Mouse (Mus musculus): Measurements from ENCODE around the gene Il19. TPM values are rescaled to one million over a fixed set of nuclear protein-coding genes. Genes with fewer than 3 reads are reported as not detected.

Il19 gene
- total and polyA plus RNA-seq, 2 experiments from 2014 or later, result 0.21 to 0.37 TPM

DNA sequence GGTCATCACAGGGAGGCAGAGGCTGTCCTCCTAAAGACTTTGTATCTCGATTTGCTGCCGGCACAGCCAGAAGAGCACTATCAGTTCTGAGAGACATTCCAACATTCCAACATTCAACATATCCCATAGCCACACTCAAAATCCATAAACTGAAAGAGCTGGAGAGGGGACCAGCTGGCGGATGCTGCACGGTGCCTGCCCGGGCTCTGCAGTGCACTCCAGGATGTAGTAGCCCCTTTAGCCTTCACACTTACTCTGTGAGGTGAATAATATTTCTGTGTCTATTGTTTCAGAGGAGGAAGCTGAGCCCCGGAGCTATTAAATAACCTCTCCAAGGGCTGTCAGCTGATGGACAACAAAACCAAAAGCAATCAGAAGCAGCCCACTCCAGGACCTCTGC lies 7.0 kb upstream of the Il19 start:
- no peak for DNase-seq (ENCODE audit: low spot score)
- Histone ChIP-seq H3K4me2 (ENCODE audit: low read depth, low read length) (no peak overlapping the region), H3K27me3 (ENCODE audit: insufficient read depth, low read length) (no peaks in the 10 kb centered on the region), H3K4me1 (ENCODE audit: insufficient read depth, low read length) (no peaks in the 10 kb centered on the region), H3K36me3 (ENCODE audit: insufficient read depth, low read length) (no peaks in the 10 kb centered on the region), H3K9me3 (ENCODE audit: low read length) (no peaks in the 10 kb centered on the region), H3K27ac (no peak overlapping the region), H3K4me3 (ENCODE audit: low read length) (no peak overlapping the region), H3K9ac (replicated peaks; ENCODE audit: low read length) (no peak overlapping the region)
- 66% methylated on average over 6 of the region's 6 CpGs for WGBS
- ATAC-seq, result no peak
- TF ChIP-seq CTCF (IDR thresholded peaks at IDR 0.05; ENCODE audit: low read depth), result no peak

DNA sequence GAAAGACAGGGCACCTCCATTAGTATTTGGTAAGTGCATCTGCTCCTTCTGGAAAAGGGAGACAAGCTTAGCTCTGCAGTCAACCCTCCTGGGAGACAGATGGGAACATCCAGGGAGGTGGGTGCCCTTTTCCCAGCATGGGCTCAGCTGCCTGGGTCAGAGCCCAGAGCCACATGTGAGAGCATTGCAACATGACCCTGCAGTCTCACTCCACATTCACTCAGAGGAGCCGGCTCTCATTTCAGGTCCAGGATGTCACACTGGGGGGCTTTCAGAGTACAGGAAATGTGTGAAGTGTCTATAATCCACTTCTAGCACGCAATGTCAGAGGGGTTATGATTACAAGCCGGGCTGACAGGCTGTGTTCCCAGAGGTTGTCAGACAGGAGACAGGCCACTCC lies 1.9 kb upstream of the Il19 start:
- H3K36me3 ChIP-seq (ENCODE audit: insufficient read depth, low read length), result no peaks in the 10 kb centered on the region
- H3K27me3 ChIP-seq (ENCODE audit: insufficient read depth, low read length), result no peaks in the 10 kb centered on the region
- no peak for TF ChIP-seq CTCF (IDR thresholded peaks at IDR 0.05; ENCODE audit: low read depth)
- H3K27ac ChIP-seq, result no peak overlapping the region
- peaks cover 9% of the 10 kb centered on the region; the same call in 1 of the 2 replicates for H3K4me1 ChIP-seq (ENCODE audit: insufficient read depth, low read length)
- H3K9ac ChIP-seq (replicated peaks; ENCODE audit: low read length), result no peak overlapping the region
- H3K9me3 ChIP-seq (ENCODE audit: low read length), result no peaks in the 10 kb centered on the region
- 55% methylated on average over 3 of the region's 3 CpGs for WGBS
- no peak overlapping the region for H3K4me3 ChIP-seq (ENCODE audit: low read length)
- no peak for ATAC-seq
- no peak overlapping the region for H3K4me2 ChIP-seq (ENCODE audit: low read depth, low read length)
- no peak for DNase-seq (ENCODE audit: low spot score)

- H3K9me3 ChIP-seq (ENCODE audit: low read length), result no peaks in the 10 kb centered on the region
- TF ChIP-seq CTCF (IDR thresholded peaks at IDR 0.05; ENCODE audit: low read depth), result no peak
- H3K9ac ChIP-seq (replicated peaks; ENCODE audit: low read length), result no peak overlapping the region
- ATAC-seq (peak; percentile 55; the same call in 1 of the 2 replicates), DNase-seq (ENCODE audit: low spot score) (peak; percentile 66)
- peaks cover 9% of the 10 kb centered on the region; the same call in 1 of the 2 replicates for H3K4me1 ChIP-seq (ENCODE audit: insufficient read depth, low read length)
- no peak overlapping the region for H3K4me2 ChIP-seq (ENCODE audit: low read depth, low read length)
- WGBS, result 32% methylated on average over 7 of the region's 7 CpGs
- H3K4me3 ChIP-seq (ENCODE audit: low read length), result no peak overlapping the region
- H3K36me3 ChIP-seq (ENCODE audit: insufficient read depth, low read length), result no peaks in the 10 kb centered on the region
- H3K27me3 ChIP-seq (ENCODE audit: insufficient read depth, low read length), result no peaks in the 10 kb centered on the region
- H3K27ac ChIP-seq, result no peak overlapping the region
These were observed 1.7 kb downstream of the Il19 start for GRCm38 (mm10) chr1:130938192-130938591.

- Histone ChIP-seq H3K9ac (replicated peaks; ENCODE audit: low read length) (no peak overlapping the region), H3K36me3 (ENCODE audit: insufficient read depth, low read length) (no peaks in the 10 kb centered on the region), H3K9me3 (ENCODE audit: low read length) (no peaks in the 10 kb centered on the region), H3K4me3 (ENCODE audit: low read length) (no peak overlapping the region), H3K27me3 (ENCODE audit: insufficient read depth, low read length) (no peaks in the 10 kb centered on the region), H3K27ac (no peak overlapping the region), H3K4me2 (ENCODE audit: low read depth, low read length) (no peak overlapping the region), H3K4me1 (ENCODE audit: insufficient read depth, low read length) (peaks cover 9% of the 10 kb centered on the region; the same call in 1 of the 2 replicates)
- WGBS, result 89% methylated on average over 4 of the region's 4 CpGs
- ATAC-seq, result no peak
- DNase-seq (ENCODE audit: low spot score), result no peak
- no peak for TF ChIP-seq CTCF (IDR thresholded peaks at IDR 0.05; ENCODE audit: low read depth)
These were observed 2.7 kb downstream of the Il19 start for GRCm38 (mm10) chr1:130937170-130937569.

DNA sequence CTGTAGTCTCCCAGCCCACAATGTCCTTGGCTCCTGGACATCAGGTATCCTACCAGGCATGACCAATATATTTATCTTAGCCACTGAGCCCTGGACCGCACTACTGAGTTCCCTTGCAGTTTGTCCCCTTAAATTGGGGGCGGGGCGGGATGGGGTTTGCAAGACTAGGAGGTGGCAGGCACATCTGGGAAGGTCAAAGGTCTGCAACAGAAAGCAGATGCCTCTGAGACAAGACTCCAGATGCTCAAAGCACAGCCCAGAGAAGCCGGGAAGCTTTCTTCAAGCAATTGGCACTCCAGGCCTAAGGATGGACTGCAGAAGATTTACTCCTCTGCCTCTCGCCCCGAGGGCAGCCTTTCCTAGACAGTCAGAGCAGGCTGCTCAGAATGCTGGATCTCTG lies 3.6 kb downstream of the Il19 start:
- H3K27ac ChIP-seq, result no peak overlapping the region
- no peak overlapping the region for H3K4me2 ChIP-seq (ENCODE audit: low read depth, low read length)
- DNase-seq (ENCODE audit: low spot score) (no peak), ATAC-seq (no peak)
- no peaks in the 10 kb centered on the region for H3K36me3 ChIP-seq (ENCODE audit: insufficient read depth, low read length)
- TF ChIP-seq CTCF (IDR thresholded peaks at IDR 0.05; ENCODE audit: low read depth), result no peak
- H3K27me3 ChIP-seq (ENCODE audit: insufficient read depth, low read length), result no peaks in the 10 kb centered on the region
- H3K9me3 ChIP-seq (ENCODE audit: low read length), result no peaks in the 10 kb centered on the region
- H3K9ac ChIP-seq (replicated peaks; ENCODE audit: low read length), result no peak overlapping the region
- H3K4me3 ChIP-seq (ENCODE audit: low read length), result no peak overlapping the region
- H3K4me1 ChIP-seq (ENCODE audit: insufficient read depth, low read length), result peaks cover 6% of the 10 kb centered on the region; the same call in 1 of the 2 replicates
- 67% methylated on average over 6 of the region's 6 CpGs for WGBS

DNA sequence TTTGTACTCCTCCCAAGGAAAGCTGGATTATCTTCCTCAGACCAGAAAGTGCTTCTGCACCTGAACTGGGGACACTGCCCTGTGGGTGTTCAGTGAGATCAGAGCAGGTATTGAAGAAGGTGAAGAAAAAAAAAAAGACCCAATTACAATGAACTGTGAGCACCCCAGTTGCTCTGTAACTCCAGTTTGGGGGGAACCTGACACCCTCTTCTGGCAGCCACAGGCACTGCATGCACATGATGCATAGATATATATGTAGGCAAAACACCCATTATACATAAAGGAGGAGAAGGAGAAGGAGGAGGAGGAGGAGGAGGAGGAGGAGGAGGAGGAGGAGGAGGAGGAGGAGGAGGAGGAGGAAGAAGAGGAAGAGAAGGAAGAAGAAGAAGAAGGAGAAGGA lies 13.4 kb downstream of the Il19 start:
- DNase-seq (ENCODE audit: low spot score), result no peak

GRCm38 (mm10) chr1:130918323-130918980 lies 21.5 kb downstream of the Il19 start:
- Histone ChIP-seq H3K27ac (no peak overlapping the region), H3K4me1 (ENCODE audit: insufficient read depth, low read length) (no peaks in the 10 kb centered on the region), H3K9ac (replicated peaks; ENCODE audit: low read length) (no peak overlapping the region), H3K4me2 (ENCODE audit: low read depth, low read length) (no peak overlapping the region), H3K36me3 (ENCODE audit: insufficient read depth, low read length) (no peaks in the 10 kb centered on the region), H3K27me3 (ENCODE audit: insufficient read depth, low read length) (no peaks in the 10 kb centered on the region), H3K4me3 (ENCODE audit: low read length) (no peak overlapping the region), H3K9me3 (ENCODE audit: low read length) (no peaks in the 10 kb centered on the region)
- ATAC-seq, result no peak
- 32% methylated on average over 1 of the region's 1 CpGs for WGBS
- DNase-seq (ENCODE audit: low spot score), result no peak
- TF ChIP-seq CTCF (IDR thresholded peaks at IDR 0.05; ENCODE audit: low read depth), result no peak

More for the DNA sequence above, 13.4 kb downstream of the Il19 start:
- ATAC-seq, result no peak
- Histone ChIP-seq H3K27ac (no peak overlapping the region), H3K9me3 (ENCODE audit: low read length) (no peaks in the 10 kb centered on the region), H3K4me1 (ENCODE audit: insufficient read depth, low read length) (no peaks in the 10 kb centered on the region), H3K4me3 (ENCODE audit: low read length) (no peak overlapping the region), H3K36me3 (ENCODE audit: insufficient read depth, low read length) (no peaks in the 10 kb centered on the region), H3K9ac (replicated peaks; ENCODE audit: low read length) (no peak overlapping the region), H3K4me2 (ENCODE audit: low read depth, low read length) (no peak overlapping the region), H3K27me3 (ENCODE audit: insufficient read depth, low read length) (no peaks in the 10 kb centered on the region)
- no peak; the same call in 1 of the 2 replicates for TF ChIP-seq CTCF (IDR thresholded peaks at IDR 0.05; ENCODE audit: low read depth)

Measured in hindbrain, postnatal 0 days (tissue).